Comparison of ENCODE assay signal across 9 mouse cellular contexts in the genomic region with DNA sequence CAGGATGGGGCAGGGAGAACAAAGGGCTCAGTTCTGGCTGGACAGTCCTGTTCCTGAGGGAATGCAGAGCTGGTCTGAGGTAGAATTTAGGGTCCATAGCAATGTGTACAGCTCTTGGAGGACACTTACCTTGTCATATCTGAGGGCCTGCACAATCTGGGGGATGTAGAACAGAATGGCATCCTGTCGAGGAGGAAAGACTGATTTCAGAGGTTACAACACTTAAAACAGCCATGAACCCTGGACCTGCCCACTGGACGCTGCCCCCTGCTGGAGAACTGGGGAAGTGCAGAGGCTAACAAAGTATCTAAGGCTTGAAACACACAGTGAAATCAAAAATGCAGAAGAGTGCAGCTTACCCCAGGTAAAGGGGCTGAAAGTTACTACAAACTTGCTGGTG. TPM values are rescaled to one million over a fixed set of nuclear protein-coding genes. Genes with fewer than 3 reads are reported as not detected.
DNase-seq lines count a peak whose midpoint lies in the region; ATAC-seq and TF ChIP-seq lines count a peak whose summit lies in the region.
"Had no signal": no experiment of that assay in that cellular context is flagged by ENCODE, and none has a peak within 500 bp of the region (broad histone marks: within the 10 kb centered on the region; RNA-seq: fewer than 3 reads in every experiment).

No protein-coding gene starts in this region.

- 6% methylated on average over 2 of the region's 2 CpGs for WGBS in heart, embryonic 12.5 days
- 6% methylated on average over 2 of the region's 2 CpGs for WGBS in forebrain, embryonic 13.5 days

- no peak overlapping the region for H3K4me2 ChIP-seq in heart, embryonic 12.5 days
- no peak overlapping the region for H3K4me2 ChIP-seq in CH12.LX (ENCODE audit: insufficient read depth, low read depth, poor library complexity, severe bottlenecking)
- H3K4me2 ChIP-seq in forebrain, embryonic 13.5 days: no peak overlapping the region
- H3K4me2 ChIP-seq: limb, embryonic 13.5 days had no signal

- TF ChIP-seq EP300 in CH12.LX (IDR thresholded peaks at IDR 0.05; ENCODE audit: low read length): no peak

- peak; percentile 69 for TF ChIP-seq RAD21 in CH12.LX (IDR thresholded peaks at IDR 0.05; ENCODE audit: low read depth, low read length)

- H3K9me3 ChIP-seq in heart, embryonic 12.5 days (replicated peaks): no peaks in the 10 kb centered on the region
- no peaks in the 10 kb centered on the region for H3K9me3 ChIP-seq in CH12.LX (replicated peaks; ENCODE audit: low read length)
- no peaks in the 10 kb centered on the region for H3K9me3 ChIP-seq in forebrain, embryonic 13.5 days (replicated peaks)
- H3K9me3 ChIP-seq: limb, embryonic 13.5 days had no signal

- peak; percentile 97 to 100 for TF ChIP-seq CTCF in CH12.LX (conservative IDR thresholded peaks at IDR 0.05 in 1 of 2, IDR thresholded peaks at IDR 0.05 in 1 of 2; ENCODE audit: low read depth in 2 of 2, low read length in 2 of 2)

- H3K4me1 ChIP-seq in heart, embryonic 12.5 days (replicated peaks): no peaks in the 10 kb centered on the region
- H3K4me1 ChIP-seq in CH12.LX (ENCODE audit: control insufficient read depth in 1 of 2, insufficient read depth in 2 of 2): no peaks in the 10 kb centered on the region
- H3K4me1 ChIP-seq in forebrain, embryonic 13.5 days: no peaks in the 10 kb centered on the region
- H3K4me1 ChIP-seq: limb, embryonic 13.5 days had no signal

- dilution Hi-C loops in CH12.LX (cut with MboI; ENCODE audit: extremely low pct_ligation_motif_present, extremely low pct_unique_long_range_greater_than_20kb, low sequenced_read_pairs): no loop called here

- no peaks in the 10 kb centered on the region for H3K79me2 ChIP-seq in CH12.LX (replicated peaks; ENCODE audit: control insufficient read depth, extremely low read depth, insufficient read depth, poor library complexity, severe bottlenecking)

- H3K4me3 ChIP-seq in heart, embryonic 12.5 days: no peak overlapping the region
- no peak overlapping the region for H3K4me3 ChIP-seq in CH12.LX (replicated peaks in 1 of 3; ENCODE audit: low read depth in 2 of 3, low read length in 2 of 3, poor library complexity in 1 of 3)
- no peak overlapping the region for H3K4me3 ChIP-seq in forebrain, embryonic 13.5 days
- H3K4me3 ChIP-seq: limb, embryonic 13.5 days had no signal

- H3K27me3 ChIP-seq in heart, embryonic 12.5 days (replicated peaks): no peaks in the 10 kb centered on the region
- no peaks in the 10 kb centered on the region for H3K27me3 ChIP-seq in CH12.LX (replicated peaks)
- no peaks in the 10 kb centered on the region for H3K27me3 ChIP-seq in forebrain, embryonic 13.5 days
- H3K27me3 ChIP-seq in splenic B cell, adult 2 months (ENCODE audit: control insufficient read depth, insufficient read depth, low read length, poor library complexity, severe bottlenecking): no peaks in the 10 kb centered on the region
- H3K27me3 ChIP-seq: limb, embryonic 13.5 days had no signal

- no peak overlapping the region for H3K9ac ChIP-seq in heart, embryonic 12.5 days
- no peak overlapping the region for H3K9ac ChIP-seq in CH12.LX (ENCODE audit: insufficient read depth, low read depth)
- H3K9ac ChIP-seq in forebrain, embryonic 13.5 days: no peak overlapping the region
- H3K9ac ChIP-seq: limb, embryonic 13.5 days had no signal

- ATAC-seq in heart, embryonic 12.5 days (ENCODE audit: insufficient number of reproducible peaks, low FRiP score): no peak
- peak; percentile 53; the same call in 1 of the 2 replicates for ATAC-seq in forebrain, embryonic 13.5 days
- ATAC-seq in megakaryocyte progenitor cell, adult 5-6 weeks (replicated peaks; ENCODE audit: poor library complexity): peak; percentile 94

- H3K27ac ChIP-seq in heart, embryonic 12.5 days (ENCODE audit: poor library complexity, severe bottlenecking): no peak overlapping the region
- H3K27ac ChIP-seq in CH12.LX (ENCODE audit: insufficient read depth, low read depth): no peak overlapping the region
- H3K27ac ChIP-seq in forebrain, embryonic 13.5 days: no peak overlapping the region
- H3K27ac ChIP-seq: limb, embryonic 13.5 days had no signal

- no peak for TF ChIP-seq POLR2A in CH12.LX (IDR thresholded peaks at IDR 0.05; ENCODE audit: low read depth, low read length)

- DNase-seq in heart, adult 8-10 months (ENCODE audit: low spot score): peak; percentile 52
- DNase-seq in CH12.LX (ENCODE audit: extremely low read depth): peak; percentile 77
- peak; percentile 63 for DNase-seq in c-Kit-positive CD71-negative TER-119-negative erythroid progenitor cells, embryonic 14.5 days (ENCODE audit: low read depth)
- peak; percentile 60 to 86 for DNase-seq in kidney, postnatal 25 days
- peak; percentile 84 for DNase-seq in splenic B cell, adult 2 months (ENCODE audit: low read depth, low spot score)

- H3K36me3 ChIP-seq in heart, embryonic 12.5 days: peaks cover 73% of the 10 kb centered on the region
- peaks cover 64 to 87% of the 10 kb centered on the region in 2 experiments for H3K36me3 ChIP-seq in CH12.LX (replicated peaks in 1 of 2; ENCODE audit: control insufficient read depth in 1 of 2, insufficient read depth in 1 of 2, low read length in 1 of 2)
- peaks cover 79% of the 10 kb centered on the region for H3K36me3 ChIP-seq in forebrain, embryonic 13.5 days (ENCODE audit: poor library complexity, severe bottlenecking)
- peaks cover 12% of the 10 kb centered on the region for H3K36me3 ChIP-seq in splenic B cell, adult 2 months (ENCODE audit: control insufficient read depth, insufficient read depth, low read length, poor library complexity, severe bottlenecking)

- in situ Hi-C loops in CH12.LX (cut with MboI; ENCODE audit: low pct_ligation_motif_present, low pct_unique_long_range_greater_than_20kb, low sequenced_read_pairs): no loop called here

TF ChIP-seq in CH12.LX, 34 proteins besides CTCF, POLR2A, EP300 and RAD21:
- TF ChIP-seq TBP (conservative IDR thresholded peaks at IDR 0.05; ENCODE audit: low read depth, low read length): no peak
- no peak for TF ChIP-seq ZMIZ1 (IDR thresholded peaks at IDR 0.05; ENCODE audit: low read depth, low read length)
- no peak for TF ChIP-seq BHLHE40 (IDR thresholded peaks at IDR 0.05; ENCODE audit: low read depth, low read length)
- TF ChIP-seq ZNF384 (IDR thresholded peaks at IDR 0.05; ENCODE audit: low read depth, low read length): no peak
- no peak for TF ChIP-seq CHD1 (IDR thresholded peaks at IDR 0.05; ENCODE audit: low read depth, low read length)
- 0 out of 2 replicates have a peak, but pooled peaks have one; percentile 10 for TF ChIP-seq IRF4 (IDR thresholded peaks at IDR 0.05; ENCODE audit: low read depth, low read length)
- TF ChIP-seq NRF1 (IDR thresholded peaks at IDR 0.05; ENCODE audit: low read depth, low read length): no peak
- TF ChIP-seq ZC3H11A (IDR thresholded peaks at IDR 0.05; ENCODE audit: low read depth, low read length): no peak; the same call in 1 of the 2 replicates
- TF ChIP-seq MAFK (IDR thresholded peaks at IDR 0.05; ENCODE audit: insufficient replicate concordance, low read length): no peak
- TF ChIP-seq JUND (conservative IDR thresholded peaks at IDR 0.05; ENCODE audit: low read depth, low read length): no peak
- TF ChIP-seq E2F4 (IDR thresholded peaks at IDR 0.05; ENCODE audit: insufficient replicate concordance, low read depth, low read length): no peak
- TF ChIP-seq NELFE (IDR thresholded peaks at IDR 0.05; ENCODE audit: low read depth, low read length): no peak
- peak; percentile 96 for TF ChIP-seq SMC3 (IDR thresholded peaks at IDR 0.05; ENCODE audit: low read depth, low read length)
- TF ChIP-seq GABPA (IDR thresholded peaks at IDR 0.05; ENCODE audit: insufficient replicate concordance, low read depth, low read length): no peak
- TF ChIP-seq MXI1 (IDR thresholded peaks at IDR 0.05; ENCODE audit: low read depth, low read length): no peak

RNA-seq across cellular contexts. Expression of gene Tmem191c, which starts 16.9 kb away (rescaled TPM):
- total RNA-seq in heart, adult 8-10 months (2022): 1 to 10 TPM; 1.2 to 2.7 (median 1.7) TPM
- 8.3 and 9.0 TPM in 2 replicates for polyA plus RNA-seq in heart, embryonic 12.5 days (2016; fragmentation: Nextera tagmentation; extraction: Ambion mirVana)
- total RNA-seq in CH12.LX (2012; rRNA removed) (5.9 and 11.3 TPM in 2 replicates), CH12.LX (2014; rRNA removed) (2.6 and 3.2 TPM in 2 replicates)
- 7.6 and 7.9 TPM in 2 replicates for polyA plus RNA-seq in CH12.LX (2012; ENCODE audit: insufficient read length, low read depth)
- polyA plus RNA-seq in forebrain, embryonic 13.5 days (2015; fragmentation: Nextera tagmentation; extraction: Ambion mirVana): 14.2 and 15.4 TPM in 2 replicates
- 4.2 and 5.2 TPM in 2 replicates for total RNA-seq in megakaryocyte progenitor cell, adult 5-6 weeks (2015)
- total RNA-seq in megakaryocyte progenitor cell, adult 5-6 weeks (2017): 5.5 and 8.8 TPM in 2 replicates

RNA-seq across cellular contexts. Expression of gene Serpind1, which starts 38.4 kb away (rescaled TPM):
- 1 to 10 TPM; 1.0 to 2.1 (median 1.5) TPM for total RNA-seq in heart, adult 8-10 months (2022)
- polyA plus RNA-seq in heart, embryonic 12.5 days (2016; fragmentation: Nextera tagmentation; extraction: Ambion mirVana): 0.65 and 2.3 TPM in 2 replicates
- total RNA-seq in CH12.LX (2012; rRNA removed) (5.8 and 6.8 TPM in 2 replicates), CH12.LX (2014; rRNA removed) (14.4 and 15.6 TPM in 2 replicates)
- polyA plus RNA-seq in CH12.LX (2012; ENCODE audit: insufficient read length, low read depth): 13.1 and 13.9 TPM in 2 replicates
- 0.36 and 0.48 TPM in 2 replicates for polyA plus RNA-seq in forebrain, embryonic 13.5 days (2015; fragmentation: Nextera tagmentation; extraction: Ambion mirVana)
- total RNA-seq in megakaryocyte progenitor cell, adult 5-6 weeks (2015): not detected in 2 replicates
- total RNA-seq in megakaryocyte progenitor cell, adult 5-6 weeks (2017): not detected in 2 replicates

RNA-seq across cellular contexts. Expression of gene Hic2, which starts 59.4 kb away (rescaled TPM):
- total RNA-seq in heart, adult 8-10 months (2022): 1 to 10 TPM; 1.4 to 2.2 (median 1.9) TPM
- polyA plus RNA-seq in heart, embryonic 12.5 days (2016; fragmentation: Nextera tagmentation; extraction: Ambion mirVana): 6.5 and 7.0 TPM in 2 replicates
- 7.5 and 9.6 TPM in 2 replicates for total RNA-seq in CH12.LX (2012; rRNA removed)
- 4.5 and 6.2 TPM in 2 replicates for total RNA-seq in CH12.LX (2014; rRNA removed)
- polyA plus RNA-seq in CH12.LX (2012; ENCODE audit: insufficient read length, low read depth): 6.3 and 8.1 TPM in 2 replicates
- 7.2 and 9.0 TPM in 2 replicates for polyA plus RNA-seq in forebrain, embryonic 13.5 days (2015; fragmentation: Nextera tagmentation; extraction: Ambion mirVana)
- total RNA-seq in megakaryocyte progenitor cell, adult 5-6 weeks (2015): 1.8 and 1.9 TPM in 2 replicates
- 2.1 and 2.3 TPM in 2 replicates for total RNA-seq in megakaryocyte progenitor cell, adult 5-6 weeks (2017)
